Mouse (Mus musculus) ES-E14 (cell line): ENCODE measurements at regions not wholly inside any gene's neighbourhood (a gene's known extent, or its start where the extent isn't known, plus 50 kb on each side); places are given as distances from the start of the nearest gene placed in this dataset.

ENCODE experiments used
- DNase-seq: peaks from one replicate; pipeline ENCODE4 v3.0.0-alpha.2; 2013; ENCODE audit warnings: low read depth, low spot score
- H3K27ac ChIP-seq: 2 replicates; pipeline ENCODE4 v1.5.1; 2012; ENCODE audit warnings: low read depth, mild to moderate bottlenecking, low read length, moderate library complexity, mixed read lengths; ENCODE audit not compliant: poor library complexity, insufficient read depth, severe bottlenecking
- H3K36me3 ChIP-seq: 2 replicates; pipeline ENCODE4 v1.6.1; 2012; ENCODE audit warnings: mild to moderate bottlenecking, low read length, moderate library complexity, mixed read lengths; ENCODE audit not compliant: control insufficient read depth, poor library complexity, insufficient read depth, severe bottlenecking
- H3K4me1 ChIP-seq, 2 experiments: fragments of 150-350 bp in 1 of 2; sonication (generic) in 1 of 2; 2 replicates each; pipeline ENCODE4 v1.6.1; 2012; ENCODE audit warnings: low read length in 2 of 2, mild to moderate bottlenecking in 1 of 2, mixed read lengths in 1 of 2; ENCODE audit not compliant: control insufficient read depth in 2 of 2, insufficient read depth in 2 of 2, poor library complexity in 1 of 2
- H3K4me3 ChIP-seq, 2 experiments: fragments of 150-350 bp in 1 of 2; sonication (generic) in 1 of 2; 2 replicates each; pipeline ENCODE4 v1.5.1; 2012; ENCODE audit warnings: low read length in 2 of 2, low read depth in 1 of 2, mild to moderate bottlenecking in 1 of 2, mixed read lengths in 1 of 2; ENCODE audit not compliant: insufficient read depth in 1 of 2, poor library complexity in 1 of 2, severe bottlenecking in 1 of 2
- H3K9ac ChIP-seq: 2 replicates; pipeline ENCODE4 v1.6.1; 2012; ENCODE audit warnings: low read depth, mild to moderate bottlenecking, low read length, mixed read lengths; ENCODE audit not compliant: poor library complexity, insufficient read depth, severe bottlenecking
- H3K9me3 ChIP-seq: fragments of 150-350 bp; sonication (generic); 2 replicates; pipeline ENCODE4 v1.6.1; 2012; ENCODE audit warnings: low read depth, mild to moderate bottlenecking, low read length; ENCODE audit not compliant: control insufficient read depth, insufficient read depth
- CHD2 ChIP-seq: IDR thresholded peaks from 2 replicates; pipeline ENCODE4 v1.6.1; 2014; ENCODE audit warnings: mild to moderate bottlenecking, low read depth, low read length, inconsistent platforms
- HCFC1 ChIP-seq: IDR thresholded peaks from 2 replicates; pipeline ENCODE4 v1.6.1; 2012; ENCODE audit warnings: low read length, inconsistent platforms, borderline replicate concordance; ENCODE audit not compliant: insufficient read depth
- MAFK ChIP-seq: IDR thresholded peaks from 2 replicates; pipeline ENCODE4 v1.6.1; 2014; ENCODE audit warnings: mild to moderate bottlenecking, low read depth, low read length, inconsistent platforms; ENCODE audit not compliant: insufficient read depth
- ZC3H11A ChIP-seq: IDR thresholded peaks from 2 replicates; pipeline ENCODE4 v1.6.1; 2012; ENCODE audit warnings: low read depth, mild to moderate bottlenecking, inconsistent platforms, low read length, borderline replicate concordance
- ZNF384 ChIP-seq: IDR thresholded peaks from 2 replicates; pipeline ENCODE4 v1.6.1; 2012; ENCODE audit warnings: low read depth, low read length, inconsistent platforms
- in situ Hi-C, 2 experiments: fragments of 600-800 bp; cut with MboI; formaldehyde crosslinking; loops; one replicate each; pipeline ENCODE4 v1.15.1; 2025; ENCODE audit warnings: low sequenced_read_pairs in 2 of 2, inconsistent platforms in 1 of 2; ENCODE audit not compliant: unreplicated experiment in 2 of 2

GRCm38 (mm10) chr5:51917812-51918448 is 272.4 kb downstream of the Dhx15 start:
- TF ChIP-seq MAFK: no peak
- no peak for TF ChIP-seq ZC3H11A
- no peak for TF ChIP-seq CHD2
- no peak for DNase-seq
- H3K4me3 ChIP-seq: no peak overlapping the region
- H3K9ac ChIP-seq: no peak overlapping the region
- H3K27ac ChIP-seq: no peak overlapping the region
- H3K4me1 ChIP-seq: no peaks in the 10 kb centered on the region
- H3K9me3 ChIP-seq: no peaks in the 10 kb centered on the region
- in situ Hi-C loops: no loop called here
- H3K36me3 ChIP-seq: no peaks in the 10 kb centered on the region

DNA sequence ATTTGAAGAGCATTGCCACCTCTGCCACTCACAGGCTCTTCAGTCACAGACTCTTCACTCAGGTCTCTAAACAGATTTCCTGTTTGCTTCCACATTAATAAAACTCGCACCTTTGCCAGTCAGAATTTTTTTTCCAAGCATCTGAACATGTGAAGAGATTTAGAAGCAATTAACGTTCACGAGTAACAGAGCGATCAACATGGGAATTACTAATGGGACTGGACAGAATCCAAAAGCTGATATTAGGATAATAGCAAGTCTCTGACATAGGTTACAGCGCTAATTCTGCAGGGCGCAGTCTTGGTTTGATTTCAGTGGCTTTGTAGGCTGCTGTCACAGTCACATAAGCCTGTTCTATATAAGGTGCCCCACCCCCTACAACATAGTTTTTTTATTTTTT is 275.6 kb downstream of the Dhx15 start:
- H3K9me3 ChIP-seq: no peaks in the 10 kb centered on the region
- H3K4me1 ChIP-seq: no peaks in the 10 kb centered on the region
- H3K27ac ChIP-seq: no peak overlapping the region
- H3K36me3 ChIP-seq: no peaks in the 10 kb centered on the region
- TF ChIP-seq ZC3H11A (no peak), CHD2 (no peak), HCFC1 (no peak), ZNF384 (no peak), MAFK (no peak)
- no peak overlapping the region for H3K9ac ChIP-seq
- in situ Hi-C loops: no loop called here
- H3K4me3 ChIP-seq: no peak overlapping the region
- no peak for DNase-seq

GRCm38 (mm10) chr5:51908861-51909260 is 281.5 kb downstream of the Dhx15 start:
- Histone ChIP-seq H3K4me1 (no peaks in the 10 kb centered on the region), H3K4me3 (no peak overlapping the region), H3K36me3 (no peaks in the 10 kb centered on the region), H3K27ac (no peak overlapping the region), H3K9ac (no peak overlapping the region), H3K9me3 (no peaks in the 10 kb centered on the region)
- DNase-seq: peak; percentile 37
- in situ Hi-C loops: no loop called here
- TF ChIP-seq ZNF384 (no peak), CHD2 (no peak), HCFC1 (no peak), ZC3H11A (no peak), MAFK (no peak)

GRCm38 (mm10) chr5:51906315-51907109 is 283.8 kb downstream of the Dhx15 start:
- H3K9ac ChIP-seq: no peak overlapping the region
- H3K4me1 ChIP-seq: no peaks in the 10 kb centered on the region
- H3K36me3 ChIP-seq: no peaks in the 10 kb centered on the region
- no peak for TF ChIP-seq HCFC1
- no peak for TF ChIP-seq ZC3H11A
- TF ChIP-seq ZNF384: no peak
- no peak for TF ChIP-seq CHD2
- no peak for TF ChIP-seq MAFK
- H3K27ac ChIP-seq: no peak overlapping the region
- DNase-seq: no peak
- no peaks in the 10 kb centered on the region for H3K9me3 ChIP-seq
- no peak overlapping the region for H3K4me3 ChIP-seq
- in situ Hi-C loops: no loop called here

DNA sequence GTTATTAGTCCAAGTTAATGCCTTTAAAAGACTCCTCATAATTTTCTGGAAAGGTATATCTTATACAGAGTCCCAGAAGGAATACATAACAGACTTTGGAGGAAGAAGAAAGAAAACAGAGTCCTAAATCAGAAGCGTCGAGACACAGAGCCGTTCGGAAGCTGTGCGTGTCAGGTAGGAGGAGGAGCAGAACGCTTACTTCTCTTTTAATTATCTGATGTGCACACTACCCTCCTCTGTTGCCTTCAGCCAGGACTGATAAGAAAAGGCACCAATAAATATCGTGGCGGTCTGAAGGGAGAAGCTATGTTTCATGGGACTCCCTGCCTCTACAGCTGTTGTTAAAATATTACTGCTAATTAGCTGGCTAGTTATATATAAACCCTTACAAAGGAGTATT is 296.2 kb downstream of the Dhx15 start:
- no peak overlapping the region for H3K4me3 ChIP-seq
- DNase-seq: no peak
- TF ChIP-seq CHD2: no peak
- no peak for TF ChIP-seq MAFK
- no peak for TF ChIP-seq HCFC1
- no peak for TF ChIP-seq ZC3H11A
- TF ChIP-seq ZNF384: no peak
- no peaks in the 10 kb centered on the region for H3K36me3 ChIP-seq
- H3K4me1 ChIP-seq: no peaks in the 10 kb centered on the region
- in situ Hi-C loops: no loop called here
- no peaks in the 10 kb centered on the region for H3K9me3 ChIP-seq
- H3K27ac ChIP-seq: no peak overlapping the region
- no peak overlapping the region for H3K9ac ChIP-seq
